Mouse (Mus musculus): Measurements from ENCODE around the gene Fcrl5.

GRCm38 (mm10) chr3:87465454-87465853 is 29.9 kb downstream of the Fcrl5 start:
- TF ChIP-seq CTCF (IDR thresholded peaks at IDR 0.05; ENCODE audit: low read depth, low read length) (no peak), POLR2A (IDR thresholded peaks at IDR 0.05; ENCODE audit: extremely low read depth, insufficient read depth, low read length) (no peak)
